Mouse (Mus musculus) thymus, adult 2 months (tissue): Measurements from ENCODE around the gene Trim27. TPM values are rescaled to one million over a fixed set of nuclear protein-coding genes. Genes with fewer than 3 reads are reported as not detected.

ENCODE experiments used
- DNase-seq: peaks from one replicate; pipeline ENCODE4 v3.0.0; 2021
- H3K27ac ChIP-seq: fragments of 200-500 bp; 2 replicates; pipeline ENCODE4 v1.5.1; 2012; ENCODE audit warnings: low read length, control low read depth; ENCODE audit not compliant: control insufficient read depth, insufficient read depth
- H3K27me3 ChIP-seq: fragments of 200-500 bp; 2 replicates; pipeline ENCODE4 v1.6.1; 2012; ENCODE audit warnings: mild to moderate bottlenecking, low read length, moderate library complexity, mixed read lengths; ENCODE audit not compliant: control insufficient read depth, insufficient read depth
- H3K36me3 ChIP-seq: fragments of 200-500 bp; 2 replicates; pipeline ENCODE4 v1.6.1; 2012; ENCODE audit warnings: mild to moderate bottlenecking, low read length, moderate library complexity; ENCODE audit not compliant: control insufficient read depth, insufficient read depth
- H3K4me1 ChIP-seq: fragments of 200-500 bp; replicated peaks from 2 replicates; pipeline ENCODE4 v1.6.1; 2012; ENCODE audit warnings: low read length; ENCODE audit not compliant: control insufficient read depth, insufficient read depth
- H3K4me3 ChIP-seq: fragments of 200-500 bp; 2 replicates; pipeline ENCODE4 v1.5.1; 2012; ENCODE audit warnings: mild to moderate bottlenecking, low read length, control low read depth, moderate library complexity; ENCODE audit not compliant: control insufficient read depth, insufficient read depth
- CTCF ChIP-seq: fragments of 200-500 bp; IDR thresholded peaks from 2 replicates; pipeline ENCODE4 v1.5.1; 2012; ENCODE audit warnings: mild to moderate bottlenecking, control low read depth, low read length, moderate library complexity, borderline replicate concordance; ENCODE audit not compliant: control insufficient read depth, poor library complexity, insufficient read depth; ENCODE audit errors: extremely low read depth
- POLR2A ChIP-seq: fragments of 200-500 bp; IDR thresholded peaks from 2 replicates; pipeline ENCODE4 v1.6.1; 2012; ENCODE audit warnings: mild to moderate bottlenecking, low read length, control low read depth, moderate library complexity; ENCODE audit not compliant: control insufficient read depth, poor library complexity, insufficient read depth; ENCODE audit errors: extremely low read depth
- WGBS: fragments of 180-500 bp; shearing (Covaris S2); methylation state at CpG from one replicate; pipeline ENCODE4 v1.1.7; 2018; 5-methylcytosine and 5-hydroxymethylcytosine counted together
- polyA plus RNA-seq: library from polyadenylated mRNA; depleted of rRNA; stranded (reverse); fragments of >200 nt; gene quantifications from 2 replicates; pipeline ENCODE4 v1.2.3, GENCODE M21; 2012

Gene Trim27
- polyA plus RNA-seq, 1 experiment: 131 TPM

DNA sequence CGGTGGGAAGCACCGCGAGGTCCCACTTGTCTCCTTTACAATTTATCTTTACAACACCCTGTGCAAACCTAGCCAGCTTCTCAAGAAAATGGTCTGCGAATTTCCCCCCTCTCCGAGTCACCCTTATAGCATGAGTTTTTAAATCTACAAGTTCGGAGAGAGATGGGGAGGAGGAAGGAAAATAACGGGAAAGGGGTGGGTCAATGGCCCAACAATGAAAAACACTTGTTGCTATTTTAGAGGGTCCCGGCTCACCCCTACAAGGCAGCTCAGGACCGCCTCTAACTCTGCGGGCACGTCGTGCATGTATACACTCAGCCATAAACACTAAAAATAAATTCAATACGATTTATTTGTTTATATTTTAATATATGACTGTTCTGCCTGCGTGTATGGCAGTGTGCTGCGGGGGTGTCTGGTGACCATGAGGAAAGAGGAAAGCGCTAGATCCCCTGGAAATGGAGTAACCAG lies 19.2 kb upstream of the Trim27 start:
- H3K27me3 ChIP-seq: no peaks in the 10 kb centered on the region; the same call in 1 of the 2 replicates
- under 1% methylated on average over 16 of the region's 16 CpGs for WGBS
- no peak for TF ChIP-seq POLR2A
- TF ChIP-seq CTCF: no peak
- H3K27ac ChIP-seq: no peak overlapping the region
- H3K4me1 ChIP-seq: peaks cover 9% of the 10 kb centered on the region
- H3K36me3 ChIP-seq: no peaks in the 10 kb centered on the region
- DNase-seq: peak; percentile 13
- H3K4me3 ChIP-seq: peak overlapping the region; percentile 5; the same call in 1 of the 2 replicates

DNA sequence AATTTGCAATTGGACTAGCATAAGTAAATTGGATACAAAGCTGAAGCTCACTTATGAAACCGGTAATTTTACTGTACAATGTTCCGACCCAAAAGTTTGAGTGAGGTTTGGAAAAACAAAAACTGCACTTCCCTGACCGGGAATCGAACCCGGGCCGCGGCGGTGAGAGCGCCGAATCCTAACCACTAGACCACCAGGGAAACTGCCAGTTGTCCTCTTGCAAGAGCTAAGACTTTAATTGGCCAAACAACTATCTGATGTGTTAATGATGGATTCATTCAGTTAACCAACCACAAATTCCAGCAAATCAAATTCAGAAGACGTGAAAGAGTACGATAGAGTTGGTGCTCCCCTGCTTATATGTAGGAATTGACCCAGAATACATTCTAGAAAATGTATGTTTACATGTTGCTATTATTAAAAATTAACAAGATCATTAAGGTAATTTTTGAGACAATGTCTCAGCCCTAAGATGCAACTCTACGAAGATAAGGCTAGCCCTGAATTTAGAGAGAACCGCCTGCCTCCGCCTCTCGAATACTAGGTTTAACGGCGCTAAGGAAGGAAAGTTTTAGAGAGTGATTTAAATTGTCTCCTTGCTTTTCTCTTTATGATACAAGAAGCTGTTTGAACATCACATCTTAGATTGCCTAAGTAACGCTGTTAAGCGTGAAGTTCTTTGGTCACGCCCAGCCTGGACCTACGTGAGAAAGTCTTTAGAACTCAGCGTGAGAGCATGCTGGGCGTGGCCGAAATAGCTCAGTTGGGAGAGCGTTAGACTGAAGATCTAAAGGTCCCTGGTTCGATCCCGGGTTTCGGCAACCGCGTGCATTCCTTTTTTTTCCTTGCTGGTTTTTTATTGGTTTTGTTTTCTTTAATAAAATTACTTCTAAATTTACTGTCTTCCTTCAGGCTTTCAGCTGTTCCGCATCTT lies 18.3 kb upstream of the Trim27 start:
- H3K27ac ChIP-seq: no peak overlapping the region
- under 1% methylated on average over 32 of the region's 32 CpGs for WGBS

DNA sequence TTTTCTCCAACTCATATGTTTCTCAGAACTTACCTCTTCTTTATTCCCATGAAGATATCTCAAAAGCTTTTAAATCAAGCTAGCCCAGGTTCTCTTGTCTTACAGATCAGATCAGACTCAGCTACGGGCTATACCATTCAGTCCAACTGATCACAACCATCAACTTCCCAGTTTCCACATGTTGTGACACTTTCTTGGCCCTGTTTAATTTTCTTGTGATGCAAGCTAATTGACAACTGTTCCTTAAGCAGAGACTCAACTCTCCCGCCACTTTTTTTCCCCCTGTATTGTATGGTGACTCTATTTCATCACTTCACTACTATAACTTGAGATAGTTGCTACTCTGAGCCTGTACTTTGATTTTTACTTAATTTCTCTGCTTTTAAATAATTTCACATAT lies 17.7 kb upstream of the Trim27 start:
- H3K4me3 ChIP-seq: no peak overlapping the region
- DNase-seq: no peak
- WGBS: 32% methylated on average over 2 of the region's 2 CpGs
- no peaks in the 10 kb centered on the region; the same call in 1 of the 2 replicates for H3K27me3 ChIP-seq
- TF ChIP-seq CTCF: no peak
- no peak for TF ChIP-seq POLR2A
- no peak overlapping the region for H3K27ac ChIP-seq
- H3K36me3 ChIP-seq: no peaks in the 10 kb centered on the region
- H3K4me1 ChIP-seq: peaks cover 9% of the 10 kb centered on the region

More for the DNA sequence above, 18.3 kb upstream of the Trim27 start:
- H3K27me3 ChIP-seq: no peaks in the 10 kb centered on the region; the same call in 1 of the 2 replicates
- no peaks in the 10 kb centered on the region for H3K36me3 ChIP-seq
- no peak overlapping the region for H3K4me3 ChIP-seq
- TF ChIP-seq CTCF (no peak), POLR2A (no peak)
- DNase-seq: peak; percentile 89
- peaks cover 9% of the 10 kb centered on the region for H3K4me1 ChIP-seq

- H3K36me3 ChIP-seq: no peaks in the 10 kb centered on the region
- TF ChIP-seq CTCF (no peak), POLR2A (no peak)
- H3K27ac ChIP-seq: no peak overlapping the region
- no peaks in the 10 kb centered on the region; the same call in 1 of the 2 replicates for H3K27me3 ChIP-seq
- DNase-seq: no peak
- WGBS: 81% methylated on average over 5 of the region's 5 CpGs
- H3K4me1 ChIP-seq: peaks cover 9% of the 10 kb centered on the region
- H3K4me3 ChIP-seq: no peak overlapping the region
Measured at GRCm38 (mm10) chr13:21162591-21162990, 16.7 kb upstream of the Trim27 start.

GRCm38 (mm10) chr13:21166936-21167909 lies 12.0 kb upstream of the Trim27 start:
- H3K4me3 ChIP-seq: no peak overlapping the region
- peaks cover 5% of the 10 kb centered on the region for H3K4me1 ChIP-seq
- under 1% methylated on average over 27 of the region's 27 CpGs for WGBS
- no peak for TF ChIP-seq POLR2A
- TF ChIP-seq CTCF: no peak
- H3K36me3 ChIP-seq: no peaks in the 10 kb centered on the region
- DNase-seq: peak; percentile 85
- no peak overlapping the region for H3K27ac ChIP-seq
- no peaks in the 10 kb centered on the region for H3K27me3 ChIP-seq

DNA sequence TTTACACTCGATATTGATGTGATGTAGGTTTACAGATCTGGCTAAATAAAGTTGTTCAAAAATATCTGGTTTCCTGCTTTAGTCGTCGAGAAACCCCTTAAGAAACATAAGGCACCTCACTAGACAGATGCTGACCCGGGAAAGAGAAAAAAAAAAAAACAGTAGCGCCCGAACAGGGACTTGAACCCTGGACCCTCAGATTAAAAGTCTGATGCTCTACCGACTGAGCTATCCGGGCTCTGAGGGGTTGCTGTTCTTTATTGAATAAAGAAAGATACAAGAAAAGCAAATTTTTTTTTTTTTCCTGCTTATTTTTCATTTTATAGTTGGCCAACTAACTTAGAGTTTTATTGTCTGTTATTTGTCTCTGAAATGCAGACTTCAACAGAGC lies 11.3 kb upstream of the Trim27 start:
- Histone ChIP-seq H3K27ac (no peak overlapping the region), H3K4me1 (peaks cover 7% of the 10 kb centered on the region), H3K27me3 (no peaks in the 10 kb centered on the region), H3K36me3 (no peaks in the 10 kb centered on the region), H3K4me3 (no peak overlapping the region)
- DNase-seq: peak; percentile 28
- WGBS: under 1% methylated on average over 8 of the region's 8 CpGs
- TF ChIP-seq POLR2A (no peak), CTCF (no peak)
